In genomic region chr6:137494136-137494475, GRCm38 (mm10) we compare ENCODE assay signal across 30 mouse cellular contexts.
"Had no signal": no experiment of that assay in that cellular context is flagged by ENCODE, and none has a peak within 500 bp of the region (broad histone marks: within the 10 kb centered on the region; RNA-seq: fewer than 3 reads in every experiment).

No protein-coding gene starts in this region.

- H3K36me3 ChIP-seq: heart, embryonic 15.5 days; hindbrain, embryonic 10.5 days; hindbrain, embryonic 12.5 days; hindbrain, embryonic 13.5 days; hindbrain, embryonic 15.5 days; kidney, embryonic 15.5 days had no signal

- H3K9ac ChIP-seq: heart, embryonic 12.5 days; heart, embryonic 13.5 days; heart, embryonic 15.5 days; hindbrain, embryonic 12.5 days; hindbrain, embryonic 13.5 days; hindbrain, embryonic 14.5 days; hindbrain, embryonic 15.5 days; intestine, embryonic 15.5 days; kidney, embryonic 15.5 days had no signal

- ATAC-seq: hindbrain, embryonic 16.5 days; hindbrain, postnatal 0 days; inflammation-experienced regulatory T-cells, adult 6 months; intestine, embryonic 15.5 days; intestine, embryonic 16.5 days; intestine, postnatal 0 days had no signal

- H3K27ac ChIP-seq: heart, embryonic 10.5 days; heart, embryonic 13.5 days; heart, embryonic 15.5 days; hindbrain, embryonic 10.5 days; hindbrain, embryonic 12.5 days; hindbrain, embryonic 13.5 days; hindbrain, embryonic 14.5 days; hindbrain, embryonic 15.5 days; hindbrain, postnatal 0 days; intestine, embryonic 15.5 days; kidney, embryonic 15.5 days; kidney, postnatal 0 days; layer of hippocampus, adult 2 months; left cerebral cortex, adult 2 months had no signal

- H3K9me3 ChIP-seq: heart, embryonic 10.5 days; heart, embryonic 12.5 days; heart, embryonic 13.5 days; heart, embryonic 15.5 days; hindbrain, embryonic 10.5 days; hindbrain, embryonic 12.5 days; hindbrain, embryonic 13.5 days; hindbrain, embryonic 15.5 days; intestine, embryonic 15.5 days; kidney, embryonic 15.5 days had no signal

- H3K4me1 ChIP-seq: heart, embryonic 10.5 days; heart, embryonic 15.5 days; hindbrain, embryonic 12.5 days; hindbrain, embryonic 13.5 days; hindbrain, embryonic 15.5 days; intestine, embryonic 15.5 days; kidney, embryonic 15.5 days had no signal

- H3K27me3 ChIP-seq: heart, embryonic 12.5 days; heart, embryonic 13.5 days; heart, embryonic 15.5 days; hindbrain, embryonic 12.5 days; hindbrain, embryonic 13.5 days; hindbrain, embryonic 15.5 days; intestine, embryonic 15.5 days; kidney, embryonic 15.5 days had no signal

- H3K4me2 ChIP-seq: heart, embryonic 11.5 days; heart, embryonic 12.5 days; heart, embryonic 13.5 days; heart, embryonic 15.5 days; hindbrain, embryonic 12.5 days; hindbrain, embryonic 13.5 days; hindbrain, embryonic 14.5 days; hindbrain, embryonic 15.5 days; intestine, embryonic 15.5 days; kidney, embryonic 15.5 days had no signal

- DNase-seq: heart, postnatal 10 days; heart, postnatal 14 days; heart, postnatal 36 days; heart, postnatal 4 days; kidney, adult 11 months; kidney, adult 18-20 months; kidney, postnatal 10 days; kidney, postnatal 25 days; layer of hippocampus, adult 9-11 months; layer of hippocampus, postnatal 36 days had no signal

- H3K4me3 ChIP-seq: heart, embryonic 10.5 days; heart, embryonic 12.5 days; heart, embryonic 13.5 days; heart, embryonic 15.5 days; hindbrain, embryonic 10.5 days; hindbrain, embryonic 12.5 days; hindbrain, embryonic 13.5 days; hindbrain, embryonic 15.5 days; intestine, embryonic 15.5 days; kidney, embryonic 15.5 days; layer of hippocampus, adult 2 months; left cerebral cortex, adult 2 months had no signal
